Mouse (Mus musculus): ENCODE measurements around the gene Ebf1.

DNA sequence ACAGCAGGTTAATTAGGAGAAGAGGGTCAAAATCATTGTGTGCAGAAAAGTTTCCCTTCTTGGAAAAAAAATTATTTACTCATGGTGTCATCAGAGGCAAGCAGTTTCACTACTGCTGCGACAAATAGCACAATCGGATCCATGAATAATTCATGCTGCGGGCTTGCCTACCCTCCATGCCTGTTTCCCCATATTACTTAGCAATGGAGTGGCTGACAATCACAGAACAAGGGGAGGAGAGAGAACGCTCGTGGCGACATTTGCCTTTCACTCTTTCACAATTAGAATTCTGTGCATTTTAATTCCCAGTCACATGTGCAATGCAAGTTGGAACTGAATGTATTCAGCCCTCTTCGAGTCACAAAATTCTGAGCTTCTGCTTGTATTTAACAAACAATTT, 283.4 kb downstream of the Ebf1 start:
- TF ChIP-seq EP300 (IDR thresholded peaks at IDR 0.05; ENCODE audit: low read depth) (no peak), CTCF (IDR thresholded peaks at IDR 0.05; ENCODE audit: low read depth) (no peak)
